Mouse (Mus musculus) intestine, embryonic 15.5 days (tissue): Measurements from ENCODE around the gene Slc6a8. TPM values are rescaled to one million over a fixed set of nuclear protein-coding genes. Genes with fewer than 3 reads are reported as not detected.

Experiments
- ATAC-seq: fragments of 200-750 bp; cut with Nextera tagmentation; 2 replicates; pipeline ENCODE4 v1.8.0; 2017; ENCODE audit warnings: moderate TSS enrichment, moderate library complexity
- H3K27ac ChIP-seq: fragments of 300-500 bp; sonication (generic); 2 replicates; pipeline ENCODE4 v1.5.1; 2015; ENCODE audit warnings: mild to moderate bottlenecking, inconsistent platforms
- H3K27me3 ChIP-seq: fragments of 300-500 bp; sonication (generic); replicated peaks from 2 replicates; pipeline ENCODE4 v1.6.1; 2015; ENCODE audit warnings: inconsistent platforms
- H3K36me3 ChIP-seq: fragments of 300-500 bp; sonication (generic); 2 replicates; pipeline ENCODE4 v1.6.1; 2015; ENCODE audit warnings: inconsistent platforms
- H3K4me1 ChIP-seq: fragments of 300-500 bp; sonication (generic); replicated peaks from 2 replicates; pipeline ENCODE4 v1.6.1; 2015; ENCODE audit warnings: inconsistent platforms
- H3K4me2 ChIP-seq: fragments of 300-500 bp; sonication (generic); replicated peaks from 2 replicates; pipeline ENCODE4 v1.6.1; 2015; ENCODE audit warnings: mild to moderate bottlenecking, inconsistent platforms
- H3K4me3 ChIP-seq: fragments of 300-500 bp; sonication (generic); replicated peaks from 2 replicates; pipeline ENCODE4 v1.5.1; 2015; ENCODE audit warnings: inconsistent platforms
- H3K9ac ChIP-seq: fragments of 300-500 bp; sonication (generic); 2 replicates; pipeline ENCODE4 v1.6.1; 2015; ENCODE audit warnings: inconsistent platforms
- H3K9me3 ChIP-seq: fragments of 300-500 bp; sonication (generic); 2 replicates; pipeline ENCODE4 v1.6.1; 2016; ENCODE audit warnings: inconsistent platforms
- WGBS: fragments of 180-500 bp; shearing (Covaris S2); methylation state at CpG from one replicate; pipeline ENCODE4 v1.1.7; 2015; 5-methylcytosine and 5-hydroxymethylcytosine counted together
- polyA plus RNA-seq: library from polyadenylated mRNA; unstranded; fragments of >200 nt; fragmentation: Nextera tagmentation; extraction: Ambion mirVana; gene quantifications from 2 replicates; pipeline ENCODE4 v1.2.1, GENCODE M21; 2015

Slc6a8 gene
- polyA plus RNA-seq, 1 experiment from 2014 or later: 7.1 TPM

DNA sequence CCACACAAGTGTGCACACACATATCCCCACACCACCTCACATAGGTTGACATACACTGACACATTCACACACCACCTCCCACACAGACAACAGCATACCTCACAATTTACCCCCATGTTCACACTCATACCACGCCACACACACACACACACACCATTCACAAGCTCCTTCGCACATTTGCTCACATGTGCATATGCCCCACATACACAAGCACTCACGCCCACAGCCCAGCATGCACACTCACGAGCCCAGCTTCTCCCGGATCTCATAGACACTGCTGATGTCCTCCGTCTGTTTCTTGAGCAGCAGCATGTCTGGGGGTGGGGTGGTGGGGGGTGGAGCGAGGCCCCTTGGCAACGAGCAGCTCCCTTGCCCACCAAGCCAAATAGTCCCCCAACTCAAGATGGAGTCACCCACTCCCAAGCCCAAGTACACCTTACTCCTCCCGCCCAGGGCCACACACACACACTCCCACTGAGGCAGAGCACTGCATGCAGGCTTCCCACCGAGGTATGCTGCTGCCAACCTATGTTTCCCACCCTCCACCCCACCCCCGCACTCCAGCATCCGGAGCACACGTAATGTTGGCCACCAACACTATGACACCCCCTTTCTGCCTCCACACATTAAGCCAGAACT, 13.9 kb upstream of the Slc6a8 start:
- Histone ChIP-seq H3K27me3 (no peaks in the 10 kb centered on the region), H3K4me3 (peak overlapping the region; percentile 41), H3K9me3 (no peaks in the 10 kb centered on the region), H3K4me1 (no peaks in the 10 kb centered on the region), H3K4me2 (peak overlapping the region; percentile 70), H3K36me3 (no peaks in the 10 kb centered on the region), H3K9ac (no peak overlapping the region), H3K27ac (no peak overlapping the region)
- ATAC-seq: no peak
- 65% methylated on average over 13 of the region's 13 CpGs for WGBS

DNA sequence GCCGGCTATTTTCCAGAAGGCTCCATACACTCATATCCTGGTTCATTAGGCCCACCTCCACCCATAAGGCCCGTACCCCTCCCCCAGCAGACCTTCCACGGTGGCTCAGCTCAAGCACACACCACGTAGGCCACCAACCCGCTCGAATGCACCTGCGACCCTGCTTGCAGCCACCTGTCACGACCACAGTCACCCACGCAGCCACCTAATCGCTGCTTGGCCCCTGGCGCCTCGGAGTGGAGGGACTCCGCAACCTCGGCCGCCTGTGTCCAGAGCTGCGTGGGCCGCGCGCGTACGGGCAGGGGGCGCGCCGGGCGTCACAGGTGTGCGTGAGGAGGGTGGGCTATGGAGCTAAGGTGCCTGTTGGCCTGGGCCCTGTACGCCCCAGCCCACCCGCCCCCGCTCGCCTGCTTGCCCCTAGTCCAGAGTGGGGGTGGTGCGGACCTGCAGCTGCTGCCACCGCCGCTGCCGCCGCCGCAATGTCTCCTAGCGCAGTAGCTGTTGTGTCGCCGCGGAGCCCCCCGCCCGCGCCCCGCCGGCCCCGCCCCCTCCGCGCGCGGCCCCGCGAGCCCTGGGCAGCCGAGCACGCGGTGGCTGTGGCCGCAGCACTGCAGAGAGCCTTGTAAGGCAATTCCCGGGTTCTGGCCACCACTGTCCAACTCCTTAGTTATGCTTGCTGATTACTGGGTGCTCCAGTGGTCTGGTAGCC, 13.2 kb upstream of the Slc6a8 start, which contains the start of gene Pnck:
Gene Pnck (minus strand): TSS at position 543 of the 709 bp plus-strand sequence.
- peak within 1 kb of the TSS; percentile 41 for H3K4me3 ChIP-seq
- peak within 1 kb of the TSS; percentile 47 for H3K9ac ChIP-seq
- no peaks in the 10 kb centered on the region for H3K27me3 ChIP-seq
- 25% methylated on average over 56 of the region's 57 CpGs for WGBS
- H3K36me3 ChIP-seq: no peaks in the 10 kb centered on the region
- H3K4me2 ChIP-seq: peak within 1 kb of the TSS; percentile 70
- no peaks in the 10 kb centered on the region for H3K4me1 ChIP-seq
- peak; percentile 69 for ATAC-seq
- H3K9me3 ChIP-seq: no peaks in the 10 kb centered on the region
- no peak within 1 kb of the TSS for H3K27ac ChIP-seq

DNA sequence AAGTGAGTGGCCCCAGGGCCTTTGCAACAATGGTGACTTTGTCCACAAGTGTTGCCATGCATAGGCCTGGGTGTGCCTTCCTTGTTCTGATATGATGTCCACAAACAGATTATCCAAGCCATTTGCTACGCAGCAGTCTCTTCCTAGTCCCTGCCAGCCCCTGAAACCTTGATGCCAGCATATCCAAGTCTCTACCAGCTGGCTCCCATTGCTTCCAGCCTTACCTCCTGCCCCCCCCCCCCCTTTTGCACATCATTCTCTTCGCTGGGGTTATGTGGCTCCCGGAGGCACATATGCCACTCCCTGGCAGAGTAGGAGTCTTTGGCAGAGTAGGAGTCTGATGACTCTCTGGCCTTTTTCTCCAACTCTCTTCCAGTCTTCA, 12.7 kb upstream of the Slc6a8 start:
- no peaks in the 10 kb centered on the region for H3K36me3 ChIP-seq
- no peaks in the 10 kb centered on the region for H3K27me3 ChIP-seq
- H3K9me3 ChIP-seq: no peaks in the 10 kb centered on the region
- peak overlapping the region; percentile 70 for H3K4me2 ChIP-seq
- WGBS: 65% methylated on average over 3 of the region's 3 CpGs
- H3K9ac ChIP-seq: peak overlapping the region; percentile 47
- H3K27ac ChIP-seq: no peak overlapping the region
- peak overlapping the region; percentile 41 for H3K4me3 ChIP-seq
- ATAC-seq: no peak
- H3K4me1 ChIP-seq: no peaks in the 10 kb centered on the region

DNA sequence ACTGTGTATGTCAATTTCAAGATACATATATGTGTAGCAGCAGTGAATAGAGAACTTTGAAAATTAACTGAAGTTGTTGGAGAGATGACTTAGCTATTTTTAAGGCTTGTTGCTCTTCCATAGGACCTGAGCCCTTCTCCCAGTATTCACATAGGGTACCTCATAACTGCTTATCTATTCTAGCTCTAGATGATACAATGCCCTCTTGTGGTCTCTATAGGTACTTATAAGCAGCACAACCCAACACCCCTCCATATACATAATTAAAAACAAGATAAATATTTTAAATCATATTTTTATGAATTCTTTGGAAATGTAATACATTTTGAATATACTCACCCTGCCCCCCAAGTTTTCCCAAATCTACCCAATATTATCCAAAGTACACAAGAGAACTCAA, 9.8 kb upstream of the Slc6a8 start:
- Histone ChIP-seq H3K4me3 (no peak overlapping the region), H3K36me3 (no peaks in the 10 kb centered on the region), H3K4me2 (no peak overlapping the region), H3K27me3 (no peaks in the 10 kb centered on the region), H3K4me1 (no peaks in the 10 kb centered on the region), H3K27ac (no peak overlapping the region), H3K9me3 (no peaks in the 10 kb centered on the region), H3K9ac (no peak overlapping the region)
- no peak for ATAC-seq

DNA sequence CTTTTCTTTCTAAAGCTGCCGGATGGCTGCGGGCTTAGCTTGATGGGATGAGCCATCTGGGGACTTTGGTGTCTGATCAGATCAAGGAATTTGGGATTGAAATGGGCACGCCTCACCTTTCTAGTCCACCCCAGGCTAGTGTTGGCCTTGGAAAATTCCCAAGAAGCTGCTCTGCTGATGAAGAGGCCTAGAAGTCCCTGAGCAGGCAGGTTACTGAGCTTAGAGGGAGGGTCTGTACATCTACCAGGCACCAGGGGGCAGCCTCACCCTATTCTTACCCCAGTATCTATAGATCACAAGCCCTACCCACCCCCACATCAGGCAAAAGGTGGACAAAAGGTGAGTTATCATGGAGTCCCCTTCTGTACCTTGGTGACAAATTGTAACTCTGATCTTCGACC, 919 bp upstream of the Slc6a8 start:
- no peaks in the 10 kb centered on the region; the same call in 1 of the 2 replicates for H3K27me3 ChIP-seq
- H3K4me2 ChIP-seq: peak overlapping the region; percentile 69; the same call in 1 of the 2 replicates
- H3K36me3 ChIP-seq: no peaks in the 10 kb centered on the region
- H3K4me3 ChIP-seq: no peak overlapping the region
- no peaks in the 10 kb centered on the region for H3K4me1 ChIP-seq
- H3K9ac ChIP-seq: no peak overlapping the region
- peak; percentile 50; the same call in 1 of the 2 replicates for ATAC-seq
- H3K27ac ChIP-seq: no peak overlapping the region
- H3K9me3 ChIP-seq: no peaks in the 10 kb centered on the region
- 50% methylated on average over 4 of the region's 4 CpGs for WGBS

DNA sequence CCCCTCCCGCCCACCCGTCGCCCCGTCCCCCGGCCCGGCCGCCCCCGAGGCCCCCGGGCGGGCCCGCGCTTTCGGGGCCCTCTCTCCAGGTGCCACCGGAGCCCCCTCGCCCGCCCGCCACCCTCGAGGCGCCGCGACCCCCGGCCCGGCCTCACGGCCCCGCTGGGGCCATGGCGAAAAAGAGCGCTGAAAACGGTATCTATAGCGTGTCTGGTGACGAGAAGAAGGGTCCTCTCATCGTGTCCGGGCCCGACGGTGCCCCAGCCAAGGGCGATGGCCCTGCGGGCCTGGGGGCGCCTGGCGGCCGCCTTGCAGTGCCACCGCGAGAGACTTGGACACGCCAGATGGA, 643 bp downstream of the Slc6a8 start:
- Histone ChIP-seq H3K27me3 (no peaks in the 10 kb centered on the region; the same call in 1 of the 2 replicates), H3K9me3 (no peaks in the 10 kb centered on the region), H3K4me3 (peak overlapping the region; percentile 61), H3K4me2 (peak overlapping the region; percentile 69), H3K9ac (peak overlapping the region; percentile 77), H3K36me3 (no peaks in the 10 kb centered on the region), H3K27ac (peak overlapping the region; percentile 64; the same call in 1 of the 2 replicates), H3K4me1 (no peaks in the 10 kb centered on the region)
- WGBS: 18% methylated on average over 16 of the region's 42 CpGs
- ATAC-seq: peak; percentile 7; the same call in 1 of the 2 replicates

DNA sequence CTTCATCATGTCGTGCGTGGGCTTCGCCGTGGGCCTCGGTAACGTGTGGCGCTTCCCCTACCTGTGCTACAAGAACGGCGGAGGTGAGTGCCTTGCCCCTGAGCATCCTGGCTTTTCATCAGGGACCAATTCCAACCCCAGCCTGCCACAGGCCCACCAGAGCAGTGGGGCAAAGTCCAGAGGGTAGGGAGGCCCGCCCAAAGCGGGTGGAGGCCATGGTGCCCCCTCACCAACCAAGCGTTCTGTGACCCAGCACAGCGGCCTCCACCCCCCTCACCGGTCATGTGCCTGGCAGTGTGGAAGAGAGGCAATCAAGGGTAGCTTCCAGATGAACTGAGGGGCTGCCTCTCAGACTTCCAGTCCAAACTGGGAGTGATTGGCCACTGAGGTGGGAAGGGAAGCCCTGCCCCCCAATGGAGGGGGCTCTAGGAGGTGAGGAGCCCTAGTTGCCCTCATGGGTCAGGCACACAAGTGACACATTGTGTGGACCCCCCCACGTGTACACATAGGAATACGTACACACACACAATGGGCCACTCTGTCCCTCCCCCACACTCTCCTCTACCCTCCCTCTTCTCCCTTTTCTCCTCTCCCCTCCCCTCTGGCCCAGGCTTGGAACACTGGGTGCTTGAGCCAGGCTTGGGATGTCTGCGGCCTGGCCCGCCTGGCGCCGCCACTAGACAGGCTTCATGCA, 1.2 kb downstream of the Slc6a8 start:
- peak; percentile 63 for ATAC-seq
- 23% methylated on average over 20 of the region's 20 CpGs for WGBS
- H3K27ac ChIP-seq: no peak overlapping the region

DNA sequence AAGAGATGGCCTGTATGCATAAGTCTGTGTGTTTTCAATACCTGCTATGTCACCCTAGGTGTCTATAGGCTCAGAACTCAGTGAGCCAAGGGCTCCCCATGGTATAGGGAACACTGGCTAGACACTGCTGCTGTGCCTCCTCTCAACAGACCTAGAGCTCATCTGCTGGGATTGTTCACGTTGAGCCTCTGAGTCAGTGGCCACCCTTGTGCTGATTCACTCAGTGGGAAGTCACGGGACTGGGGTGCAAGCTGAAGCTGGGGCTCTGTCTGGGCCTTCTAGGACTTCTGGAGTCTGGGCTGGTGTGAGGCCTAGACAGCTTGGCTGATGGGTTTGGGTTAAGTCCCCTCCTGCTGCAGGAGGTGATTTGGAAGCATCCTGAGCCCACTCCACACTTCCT, 2.3 kb downstream of the Slc6a8 start:
- no peak overlapping the region for H3K9ac ChIP-seq
- H3K4me1 ChIP-seq: no peaks in the 10 kb centered on the region
- WGBS: 59% methylated on average over 2 of the region's 2 CpGs
- no peak overlapping the region for H3K27ac ChIP-seq
- no peak for ATAC-seq
- no peaks in the 10 kb centered on the region; the same call in 1 of the 2 replicates for H3K27me3 ChIP-seq
- no peaks in the 10 kb centered on the region for H3K36me3 ChIP-seq
- no peaks in the 10 kb centered on the region for H3K9me3 ChIP-seq
- peak overlapping the region; percentile 69 for H3K4me2 ChIP-seq
- H3K4me3 ChIP-seq: peak overlapping the region; percentile 61; the same call in 1 of the 2 replicates

More for the DNA sequence above, 1.2 kb downstream of the Slc6a8 start:
- H3K4me3 ChIP-seq: peak overlapping the region; percentile 61
- peak overlapping the region; percentile 77 for H3K9ac ChIP-seq
- H3K9me3 ChIP-seq: no peaks in the 10 kb centered on the region
- peak overlapping the region; percentile 69 for H3K4me2 ChIP-seq
- H3K36me3 ChIP-seq: no peaks in the 10 kb centered on the region
- no peaks in the 10 kb centered on the region; the same call in 1 of the 2 replicates for H3K27me3 ChIP-seq
- H3K4me1 ChIP-seq: no peaks in the 10 kb centered on the region

DNA sequence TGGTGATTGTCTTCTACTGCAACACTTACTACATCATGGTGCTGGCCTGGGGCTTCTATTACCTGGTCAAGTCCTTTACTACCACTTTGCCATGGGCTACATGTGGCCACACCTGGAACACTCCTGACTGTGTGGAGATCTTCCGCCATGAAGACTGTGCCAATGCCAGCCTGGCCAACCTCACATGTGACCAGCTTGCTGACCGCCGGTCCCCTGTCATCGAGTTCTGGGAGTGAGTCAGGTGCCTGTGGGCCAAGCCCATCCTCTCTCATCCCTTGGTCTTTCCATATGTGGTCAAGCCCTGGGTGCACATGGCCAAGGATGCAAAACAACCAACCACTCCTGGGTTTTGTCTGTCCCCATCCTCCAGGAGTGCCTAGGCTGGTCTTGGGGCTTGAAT, 3.7 kb downstream of the Slc6a8 start:
- Histone ChIP-seq H3K4me3 (no peak overlapping the region), H3K36me3 (no peaks in the 10 kb centered on the region), H3K27me3 (no peaks in the 10 kb centered on the region; the same call in 1 of the 2 replicates), H3K9me3 (no peaks in the 10 kb centered on the region), H3K9ac (no peak overlapping the region), H3K4me2 (no peak overlapping the region), H3K27ac (no peak overlapping the region), H3K4me1 (no peaks in the 10 kb centered on the region)
- no peak for ATAC-seq
- WGBS: 91% methylated on average over 4 of the region's 4 CpGs

DNA sequence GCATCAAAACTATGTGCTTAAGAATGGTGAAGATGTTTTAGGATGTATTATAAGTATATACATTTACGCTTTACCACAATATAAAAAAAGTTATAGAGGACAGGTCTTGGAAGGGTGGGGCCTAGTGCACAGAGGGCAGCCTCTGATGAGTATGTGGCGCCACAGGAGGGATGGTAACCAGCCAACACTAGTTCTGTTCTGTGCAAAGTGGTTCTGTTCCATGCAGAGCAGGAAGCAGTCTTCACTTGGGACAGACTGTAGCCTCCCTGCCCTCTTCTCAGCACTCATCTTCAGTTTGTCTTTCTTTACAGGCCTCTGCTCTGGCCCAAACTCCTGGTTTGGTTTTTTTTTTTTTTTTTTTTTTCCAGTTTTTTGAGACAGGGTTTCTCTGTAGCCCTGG, 11.2 kb downstream of the Slc6a8 start:
- 85% methylated on average over 2 of the region's 2 CpGs for WGBS
- Histone ChIP-seq H3K4me2 (no peak overlapping the region), H3K9ac (no peak overlapping the region), H3K27me3 (no peaks in the 10 kb centered on the region), H3K4me1 (no peaks in the 10 kb centered on the region), H3K4me3 (no peak overlapping the region), H3K27ac (no peak overlapping the region), H3K9me3 (no peaks in the 10 kb centered on the region), H3K36me3 (no peaks in the 10 kb centered on the region)
- ATAC-seq: no peak

DNA sequence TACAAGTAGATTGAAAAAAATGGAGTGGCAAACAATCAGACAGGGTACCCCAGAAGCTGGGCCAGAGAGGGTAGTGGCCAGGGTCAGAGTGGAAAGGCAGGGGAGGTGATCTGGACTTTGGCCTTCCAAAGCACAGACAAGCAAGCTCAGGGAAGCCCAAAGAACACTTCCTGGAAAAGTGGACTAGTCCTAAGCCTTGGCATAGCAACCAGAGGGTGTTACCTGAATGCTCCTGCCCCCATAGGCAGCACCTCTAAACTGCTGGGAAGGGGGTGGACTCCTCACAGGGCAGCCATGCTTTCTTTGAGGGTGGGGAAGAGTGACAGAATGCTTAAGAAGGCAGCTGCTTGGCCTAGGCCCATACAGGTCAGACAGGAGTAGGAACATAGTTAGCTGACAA, 12.0 kb downstream of the Slc6a8 start:
- Histone ChIP-seq H3K4me2 (no peak overlapping the region), H3K4me1 (no peaks in the 10 kb centered on the region), H3K36me3 (no peaks in the 10 kb centered on the region), H3K4me3 (no peak overlapping the region), H3K27ac (0 out of 2 replicates have a peak overlapping the region, but pooled peaks have one; percentile 51), H3K9me3 (no peaks in the 10 kb centered on the region), H3K9ac (no peak overlapping the region), H3K27me3 (no peaks in the 10 kb centered on the region)
- peak; percentile 46 for ATAC-seq

DNA sequence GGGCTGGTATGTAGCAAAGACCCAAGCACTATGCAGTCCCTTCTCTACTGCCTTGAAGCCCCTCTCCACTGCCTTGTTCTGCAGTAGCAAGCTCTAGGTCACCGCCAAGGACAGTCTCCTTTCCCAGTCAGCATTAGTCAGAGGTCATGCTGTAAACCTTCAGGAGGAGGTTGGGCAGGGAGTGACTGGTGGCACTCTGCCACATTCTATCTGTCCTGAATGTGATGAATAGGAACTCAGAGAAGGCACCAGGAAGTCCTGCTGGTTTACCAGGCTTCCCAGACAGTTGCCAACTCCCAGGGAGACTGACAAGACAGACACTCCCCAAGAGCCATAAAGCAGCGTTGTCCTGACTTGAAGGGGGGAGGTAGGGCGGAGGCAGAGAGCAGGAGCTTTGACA, 12.7 kb downstream of the Slc6a8 start:
- no peaks in the 10 kb centered on the region for H3K27me3 ChIP-seq

More for the DNA sequence above, 12.7 kb downstream of the Slc6a8 start:
- no peak overlapping the region for H3K4me3 ChIP-seq
- H3K36me3 ChIP-seq: no peaks in the 10 kb centered on the region
- 41% methylated on average over 3 of the region's 3 CpGs for WGBS
- H3K27ac ChIP-seq: 0 out of 2 replicates have a peak overlapping the region, but pooled peaks have one; percentile 51
- no peak overlapping the region for H3K4me2 ChIP-seq
- ATAC-seq: peak; percentile 79
- H3K9ac ChIP-seq: no peak overlapping the region
- H3K9me3 ChIP-seq: no peaks in the 10 kb centered on the region
- no peaks in the 10 kb centered on the region for H3K4me1 ChIP-seq
